Mouse (Mus musculus) G1E (cell line): ENCODE data around the gene Cmtm2a.

ENCODE experiments used
- CTCF ChIP-seq: IDR thresholded peaks from 2 replicates; pipeline ENCODE4 v1.5.1; 2012; ENCODE audit warnings: low read depth, low read length, inconsistent platforms, mixed read lengths
- GATA1 ChIP-seq: IDR thresholded peaks from 2 replicates; pipeline ENCODE4 v1.6.1; 2012; ENCODE audit warnings: borderline replicate concordance, low read length, inconsistent platforms, mixed read lengths

DNA sequence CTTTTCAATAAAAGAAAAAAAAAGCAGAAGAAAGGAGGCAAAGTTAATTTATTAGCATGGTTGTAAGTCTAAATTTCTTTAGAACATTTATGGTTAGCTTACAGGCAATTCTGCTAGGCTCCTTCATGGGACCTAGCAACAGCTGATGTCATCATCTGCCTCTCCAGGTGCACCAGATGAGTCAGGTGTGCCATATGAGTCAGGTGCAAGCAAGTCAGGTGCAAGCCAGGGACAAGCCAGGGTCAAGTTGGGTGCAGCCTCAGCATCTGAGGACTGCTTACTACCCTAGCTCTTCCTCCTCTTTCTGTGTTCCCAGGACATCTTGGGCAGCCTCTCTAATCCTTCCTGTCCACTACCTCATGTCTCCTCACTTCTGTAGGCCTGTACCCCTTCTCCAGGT is 24.6 kb downstream of the Cmtm2a start:
- TF ChIP-seq CTCF = no peak
- no peak for TF ChIP-seq GATA1
